Mouse (Mus musculus): ENCODE data around the gene Trpm8.

Trpm8 gene

GRCm38 (mm10) chr1:88248658-88249057 lies 28.8 kb upstream of the Trpm8 start:
- no peak for DNase-seq

GRCm38 (mm10) chr1:88249596-88249995 lies 27.9 kb upstream of the Trpm8 start:
- DNase-seq, result no peak

- DNase-seq, result no peak
These were observed 27.4 kb upstream of the Trpm8 start for GRCm38 (mm10) chr1:88250023-88250422.

GRCm38 (mm10) chr1:88253106-88253505 lies 24.4 kb upstream of the Trpm8 start:
- DNase-seq, result no peak

- DNase-seq, result no peak
These were observed 23.9 kb upstream of the Trpm8 start for GRCm38 (mm10) chr1:88253540-88253939.

- no peak for DNase-seq
These were observed 22.5 kb upstream of the Trpm8 start for GRCm38 (mm10) chr1:88254793-88255465.

GRCm38 (mm10) chr1:88255466-88255857 lies 22.0 kb upstream of the Trpm8 start:
- no peak for DNase-seq

- no peak for DNase-seq
These were observed 21.3 kb upstream of the Trpm8 start for GRCm38 (mm10) chr1:88255989-88256754.

- DNase-seq, result no peak
These were observed 20.4 kb upstream of the Trpm8 start for GRCm38 (mm10) chr1:88256886-88257663.

- peak in 1 of 2 experiments; percentile 7 for DNase-seq
These were observed 19.8 kb upstream of the Trpm8 start for GRCm38 (mm10) chr1:88257681-88258080.

- peak in 1 of 2 experiments; percentile 15 for DNase-seq
These were observed 19.1 kb upstream of the Trpm8 start for GRCm38 (mm10) chr1:88258361-88258760.

- peak; percentile 62 to 71 for DNase-seq
These were observed 18.4 kb upstream of the Trpm8 start for GRCm38 (mm10) chr1:88258881-88259642.

GRCm38 (mm10) chr1:88259643-88260024 lies 17.8 kb upstream of the Trpm8 start:
- peak in 1 of 2 experiments; percentile 41 for DNase-seq

- peak; percentile 73 to 78 for DNase-seq
These were observed 17.3 kb upstream of the Trpm8 start for GRCm38 (mm10) chr1:88260114-88260513.

- DNase-seq, result peak in 1 of 2 experiments; percentile 15
These were observed 16.7 kb upstream of the Trpm8 start for GRCm38 (mm10) chr1:88260604-88261377.

GRCm38 (mm10) chr1:88261706-88262105 lies 15.8 kb upstream of the Trpm8 start:
- no peak for DNase-seq

GRCm38 (mm10) chr1:88262255-88262654 lies 15.2 kb upstream of the Trpm8 start:
- peak; percentile 81 to 86 for DNase-seq

- no peak for DNase-seq
These were observed 14.5 kb upstream of the Trpm8 start for GRCm38 (mm10) chr1:88262961-88263360.

- DNase-seq, result no peak
These were observed 13.7 kb upstream of the Trpm8 start for GRCm38 (mm10) chr1:88263778-88264177.

GRCm38 (mm10) chr1:88264237-88264868 lies 13.1 kb upstream of the Trpm8 start:
- no peak for DNase-seq

- no peak for DNase-seq
These were observed 12.6 kb upstream of the Trpm8 start for GRCm38 (mm10) chr1:88264869-88265240.

All from kidney, postnatal 4 days (tissue).